Mouse (Mus musculus) hindbrain, embryonic 12.5 days (tissue): ENCODE data around the gene Dclre1c. TPM values are rescaled to one million over a fixed set of nuclear protein-coding genes. Genes with fewer than 3 reads are reported as not detected.

Source experiments
- ATAC-seq: fragments of 200-750 bp; cut with Nextera tagmentation; 2 replicates; pipeline ENCODE4 v1.8.0; 2017; ENCODE audit warnings: moderate TSS enrichment; ENCODE audit not compliant: low FRiP score
- H3K27ac ChIP-seq: fragments of 300-500 bp; sonication (generic); 2 replicates; pipeline ENCODE4 v1.5.1; 2016; ENCODE audit warnings: mild to moderate bottlenecking
- H3K27me3 ChIP-seq: fragments of 300-500 bp; sonication (generic); 2 replicates; pipeline ENCODE4 v1.6.1; 2016; ENCODE audit warnings: mild to moderate bottlenecking
- H3K36me3 ChIP-seq: fragments of 300-500 bp; sonication (generic); 2 replicates; pipeline ENCODE4 v1.6.1; 2016; ENCODE audit warnings: mild to moderate bottlenecking
- H3K4me1 ChIP-seq: fragments of 300-500 bp; sonication (generic); 2 replicates; pipeline ENCODE4 v1.6.1; 2016
- H3K4me2 ChIP-seq: fragments of 300-500 bp; sonication (generic); replicated peaks from 2 replicates; pipeline ENCODE4 v1.6.1; 2016; ENCODE audit warnings: mild to moderate bottlenecking
- H3K4me3 ChIP-seq: fragments of 300-500 bp; sonication (generic); 2 replicates; pipeline ENCODE4 v1.5.1; 2016; ENCODE audit warnings: mild to moderate bottlenecking
- H3K9ac ChIP-seq: fragments of 300-500 bp; sonication (generic); 2 replicates; pipeline ENCODE4 v1.6.1; 2016; ENCODE audit warnings: mild to moderate bottlenecking, moderate library complexity
- H3K9me3 ChIP-seq: fragments of 300-500 bp; sonication (generic); replicated peaks from 2 replicates; pipeline ENCODE4 v1.6.1; 2016; ENCODE audit warnings: mild to moderate bottlenecking
- WGBS: fragments of 180-500 bp; shearing (Covaris S2); methylation state at CpG from one replicate; pipeline ENCODE4 v1.1.7; 2016; 5-methylcytosine and 5-hydroxymethylcytosine counted together
- polyA plus RNA-seq: library from polyadenylated mRNA; unstranded; fragments of >200 nt; fragmentation: Nextera tagmentation; extraction: Ambion mirVana; gene quantifications from 2 replicates; pipeline ENCODE4 v1.2.1, GENCODE M21; 2016

The Dclre1c gene
- polyA plus RNA-seq, 1 experiment from 2014 or later = 10.0 TPM

DNA sequence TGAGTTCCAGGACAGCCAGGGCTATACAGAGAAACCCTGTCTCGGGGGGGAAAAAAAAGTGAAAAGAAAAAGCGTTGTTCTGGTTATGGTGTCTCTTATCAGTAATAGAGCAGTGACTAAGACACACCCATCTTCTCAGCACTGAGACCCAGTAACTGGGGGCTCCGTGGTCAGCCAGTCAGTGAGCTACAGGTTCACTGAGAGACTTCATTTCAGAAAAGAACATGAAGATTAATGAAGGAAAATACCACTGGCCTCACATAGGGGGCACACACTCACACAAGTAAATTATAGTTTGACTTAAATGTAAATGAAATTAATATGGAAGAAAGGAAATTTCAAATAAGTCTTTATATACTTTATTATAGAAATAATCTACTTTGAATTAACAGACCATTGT is 56.3 kb downstream of the Dclre1c start:
- Histone ChIP-seq H3K27ac (no peak overlapping the region), H3K27me3 (no peaks in the 10 kb centered on the region), H3K4me2 (no peak overlapping the region), H3K36me3 (no peaks in the 10 kb centered on the region), H3K9ac (no peak overlapping the region), H3K4me1 (peaks cover 6% of the 10 kb centered on the region; the same call in 1 of the 2 replicates), H3K4me3 (no peak overlapping the region), H3K9me3 (no peaks in the 10 kb centered on the region)
- no peak for ATAC-seq
- 82% methylated on average over 3 of the region's 3 CpGs for WGBS

DNA sequence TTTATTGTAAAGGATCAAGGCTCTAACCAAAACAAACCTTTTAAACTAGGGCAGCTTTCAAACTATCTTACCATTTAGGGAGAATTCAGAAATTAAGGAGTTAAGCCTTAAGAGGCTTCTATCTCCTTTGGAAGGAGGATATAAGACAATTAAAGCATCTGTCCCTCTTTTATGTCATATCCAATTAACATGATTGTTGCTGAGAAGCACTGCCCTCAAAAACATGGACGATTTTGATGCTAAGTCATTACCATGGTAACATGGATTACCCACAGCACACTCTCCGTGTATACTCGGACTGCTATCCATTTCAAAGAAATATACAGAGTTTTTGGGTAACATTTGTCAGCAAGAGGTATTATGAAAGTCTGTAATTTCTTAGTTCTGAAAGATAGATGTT is 65.9 kb downstream of the Dclre1c start:
- peaks cover 38% of the 10 kb centered on the region for H3K36me3 ChIP-seq
- H3K4me1 ChIP-seq = no peaks in the 10 kb centered on the region
- H3K4me2 ChIP-seq = no peak overlapping the region
- no peak overlapping the region for H3K9ac ChIP-seq
- no peak for ATAC-seq
- no peaks in the 10 kb centered on the region for H3K27me3 ChIP-seq
- H3K4me3 ChIP-seq = no peak overlapping the region
- no peak overlapping the region for H3K27ac ChIP-seq
- WGBS = 88% methylated on average over 3 of the region's 3 CpGs
- H3K9me3 ChIP-seq = no peaks in the 10 kb centered on the region

DNA sequence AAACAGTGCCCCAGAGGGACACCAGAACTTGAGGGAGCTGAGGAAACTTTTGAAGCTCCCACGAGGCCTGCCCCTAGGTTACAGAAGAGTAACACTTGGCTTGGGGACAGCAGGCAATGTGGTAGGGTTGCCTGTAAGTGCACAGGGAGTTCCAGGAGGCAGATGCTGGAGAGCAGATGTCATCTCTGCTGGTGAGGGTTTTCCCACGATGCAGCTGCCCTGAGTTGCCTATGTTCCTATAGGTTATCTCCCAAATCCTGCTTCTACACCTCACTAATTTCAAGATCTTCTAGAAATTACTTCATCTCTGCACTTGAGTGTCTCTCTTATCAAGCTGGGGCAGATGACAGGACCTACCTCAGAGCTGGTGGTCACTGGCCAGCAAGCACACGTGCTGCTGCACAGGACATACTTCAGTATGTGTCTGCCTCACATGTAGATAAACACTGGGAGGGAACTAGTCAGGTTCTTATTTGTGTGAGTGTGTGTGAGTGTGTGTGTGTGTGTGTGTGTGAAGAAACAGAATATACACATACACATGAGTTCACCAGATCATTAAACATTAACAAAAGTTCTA is 70.0 kb downstream of the Dclre1c start:
- Histone ChIP-seq H3K27ac (no peak overlapping the region), H3K9me3 (no peaks in the 10 kb centered on the region), H3K4me3 (no peak overlapping the region), H3K27me3 (no peaks in the 10 kb centered on the region), H3K4me2 (no peak overlapping the region), H3K4me1 (no peaks in the 10 kb centered on the region), H3K36me3 (peaks cover 69% of the 10 kb centered on the region), H3K9ac (no peak overlapping the region)
- ATAC-seq = no peak
- 88% methylated on average over 3 of the region's 3 CpGs for WGBS

DNA sequence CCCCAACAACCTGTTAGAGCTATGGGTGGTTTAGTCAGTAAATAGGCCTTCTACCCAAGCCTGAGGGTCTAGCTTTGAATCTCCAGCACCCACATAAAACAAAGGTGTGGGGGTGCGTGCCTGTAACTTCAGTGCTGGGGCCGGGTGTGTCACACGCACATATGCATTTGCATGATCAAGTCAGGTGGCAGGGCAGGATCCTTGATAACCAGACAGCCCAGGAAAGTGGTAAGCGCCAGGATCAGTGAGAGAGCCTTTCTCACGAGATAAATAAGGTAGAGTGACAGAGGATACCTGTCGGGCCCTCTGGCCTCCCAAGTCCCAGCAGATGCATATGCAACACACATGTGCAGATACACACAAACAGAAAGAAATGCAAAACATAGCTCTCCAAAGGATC is 75.6 kb downstream of the Dclre1c start:
- WGBS = 93% methylated on average over 6 of the region's 6 CpGs
- Histone ChIP-seq H3K9me3 (no peaks in the 10 kb centered on the region), H3K9ac (no peak overlapping the region), H3K27ac (no peak overlapping the region), H3K36me3 (peaks cover 65% of the 10 kb centered on the region), H3K27me3 (no peaks in the 10 kb centered on the region), H3K4me2 (no peak overlapping the region), H3K4me3 (no peak overlapping the region), H3K4me1 (no peaks in the 10 kb centered on the region)
- ATAC-seq = no peak

DNA sequence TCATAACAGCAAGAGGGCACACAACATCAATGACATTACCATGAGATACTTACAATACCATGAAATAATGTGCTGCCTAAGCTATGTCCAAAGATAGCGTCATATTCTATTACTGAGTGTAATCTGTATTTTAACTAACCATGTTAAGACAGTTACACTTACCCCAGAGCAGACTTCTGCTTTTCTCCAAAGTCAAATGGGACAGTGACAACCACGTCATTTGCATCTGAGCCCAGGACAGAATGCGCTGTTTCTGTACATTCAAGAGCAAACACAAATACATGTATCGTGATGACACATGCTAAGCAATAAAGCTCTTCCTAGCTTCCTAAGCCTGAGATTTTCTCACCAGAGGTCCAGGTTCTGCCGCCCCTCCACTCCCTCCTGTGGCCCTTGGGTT is 77.0 kb downstream of the Dclre1c start:
- Histone ChIP-seq H3K27me3 (no peaks in the 10 kb centered on the region), H3K4me2 (no peak overlapping the region), H3K9ac (no peak overlapping the region), H3K4me3 (no peak overlapping the region), H3K36me3 (peaks cover 58% of the 10 kb centered on the region), H3K27ac (no peak overlapping the region), H3K9me3 (no peaks in the 10 kb centered on the region), H3K4me1 (no peaks in the 10 kb centered on the region)
- 97% methylated on average over 5 of the region's 5 CpGs for WGBS
- no peak for ATAC-seq

DNA sequence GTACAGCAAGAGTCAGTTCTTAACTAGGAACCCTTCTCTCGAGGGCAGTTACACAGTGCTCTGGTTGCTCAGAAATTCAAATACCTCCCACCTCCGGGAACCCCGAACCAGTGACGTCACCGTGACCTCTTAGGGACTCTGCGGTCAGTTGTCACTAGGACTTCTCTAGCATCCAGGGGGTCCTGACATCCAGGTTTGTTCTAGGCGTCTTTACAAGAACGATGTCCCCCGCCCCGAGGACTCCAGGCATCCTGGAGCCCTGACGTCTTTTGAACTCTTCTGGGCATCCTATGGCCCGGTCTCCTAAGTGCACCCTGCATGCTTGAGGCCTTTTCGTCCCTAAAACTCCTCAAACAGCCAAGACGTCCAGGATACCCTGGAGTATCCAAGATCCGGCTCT is 88.1 kb downstream of the Dclre1c start:
- under 1% methylated on average over 15 of the region's 15 CpGs for WGBS
- ATAC-seq = no peak

DNA sequence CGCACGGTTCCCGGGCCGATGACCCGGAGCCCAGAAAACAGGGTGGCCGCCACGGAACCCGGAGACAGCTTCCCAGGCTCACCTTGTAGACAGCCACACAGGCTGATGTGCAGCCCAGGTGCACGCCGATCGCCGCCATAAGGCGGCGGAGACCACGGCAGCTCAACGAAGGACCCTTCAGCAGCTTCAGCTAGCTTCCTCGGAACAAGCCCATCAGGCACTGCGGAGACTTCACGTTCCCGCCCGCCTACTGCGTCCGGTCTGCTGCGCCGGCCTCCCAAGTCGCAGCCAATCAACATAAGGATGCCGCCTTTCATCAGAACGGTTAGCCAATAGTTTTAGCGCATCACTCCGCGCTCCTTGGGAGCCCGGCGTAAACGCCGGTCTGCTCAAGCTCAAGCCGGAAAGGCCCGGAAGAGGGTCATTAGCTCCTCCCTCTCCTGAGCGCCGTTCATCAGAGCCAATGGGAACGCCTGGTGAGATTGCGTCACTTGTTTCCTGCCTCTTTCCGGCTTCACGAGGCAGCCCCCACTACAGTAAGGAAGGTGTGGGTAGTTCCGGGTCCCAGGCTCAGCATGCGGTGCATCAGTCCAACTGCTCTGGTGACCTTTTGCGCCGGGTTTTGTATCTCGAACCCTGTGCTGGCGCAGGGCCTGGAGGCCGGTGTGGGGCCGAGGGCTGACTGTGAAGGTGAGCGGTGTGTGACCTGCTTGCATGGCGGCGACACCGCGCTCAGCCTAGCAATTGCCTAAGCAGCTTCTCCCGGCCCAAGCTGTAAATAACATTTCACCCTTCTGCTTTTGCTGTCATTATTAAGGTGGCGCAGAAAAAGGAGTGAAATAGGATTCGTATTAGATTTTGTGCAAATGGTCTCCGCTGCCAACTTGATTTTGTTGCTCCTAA is 88.9 kb downstream of the Dclre1c start, which contains the start of the genes Gm45902, Hspa14 and Cdnf:
Gm45902 (minus strand) TSS at position 239 of the 903 bp plus-strand sequence.
Hspa14 (minus strand) TSS at position 263 of the 903 bp plus-strand sequence.
Cdnf (plus strand) TSS at position 479 of the 903 bp plus-strand sequence.
- WGBS = under 1% methylated on average over 60 of the region's 60 CpGs
- peak; percentile 100 for ATAC-seq

More for the DNA sequence above, 88.1 kb downstream of the Dclre1c start:
- peak overlapping the region; percentile 87 for H3K4me3 ChIP-seq
- H3K4me2 ChIP-seq = peak overlapping the region; percentile 94
- peak overlapping the region; percentile 88 for H3K9ac ChIP-seq
- peaks cover 21% of the 10 kb centered on the region for H3K36me3 ChIP-seq
- peaks cover 13% of the 10 kb centered on the region for H3K4me1 ChIP-seq
- no peaks in the 10 kb centered on the region for H3K9me3 ChIP-seq
- H3K27me3 ChIP-seq = no peaks in the 10 kb centered on the region
- peak overlapping the region; percentile 82 for H3K27ac ChIP-seq

More for the DNA sequence above, 88.9 kb downstream of the Dclre1c start, which contains the start of the genes Gm45902, Hspa14 and Cdnf:
- peaks cover 13% of the 10 kb centered on the region for H3K4me1 ChIP-seq
- peak within 1 kb of the TSS; percentile 88 for H3K9ac ChIP-seq
- H3K4me2 ChIP-seq = peak within 1 kb of the TSS; percentile 94
- H3K4me3 ChIP-seq = peak within 1 kb of the TSS; percentile 87
- peak within 1 kb of the TSS; percentile 82 for H3K27ac ChIP-seq
- H3K9me3 ChIP-seq = no peaks in the 10 kb centered on the region
- H3K36me3 ChIP-seq = peaks cover 18% of the 10 kb centered on the region
- no peaks in the 10 kb centered on the region for H3K27me3 ChIP-seq

Other genes with a start within 250 kb of the Dclre1c start
- gene Nmt2, start 139.9 kb upstream of the Dclre1c start, polyA plus RNA-seq = 65.0 and 65.3 TPM in 2 replicates
- 14.0 and 15.8 TPM in 2 replicates for gene Rpp38, start 91.5 kb upstream of the Dclre1c start, polyA plus RNA-seq
- gene Acbd7, start 88.0 kb upstream of the Dclre1c start, polyA plus RNA-seq = 0.48 and 1.2 TPM in 2 replicates
- gene Olah, start 26.9 kb upstream of the Dclre1c start, polyA plus RNA-seq = not detected in 2 replicates
- gene Meig1, start 1.5 kb upstream of the Dclre1c start, polyA plus RNA-seq = 5.4 and 9.9 TPM in 2 replicates
- gene Suv39h2, start 50.9 kb downstream of the Dclre1c start, polyA plus RNA-seq = 24.2 and 26.9 TPM in 2 replicates
- 10.4 and 10.9 TPM in 2 replicates for gene Gm45902, start 88.7 kb downstream of the Dclre1c start, polyA plus RNA-seq
- gene Hspa14, start 88.7 kb downstream of the Dclre1c start, polyA plus RNA-seq = 79.3 and 83.0 TPM in 2 replicates
- gene Cdnf, start 88.9 kb downstream of the Dclre1c start, polyA plus RNA-seq = 0.14 and 0.28 TPM in 2 replicates
- 48.4 and 57.1 TPM in 2 replicates for gene Fam107b, start 146.4 kb downstream of the Dclre1c start, polyA plus RNA-seq